Mouse (Mus musculus): ENCODE results near the gene Gdi2.

Gene Gdi2

DNA sequence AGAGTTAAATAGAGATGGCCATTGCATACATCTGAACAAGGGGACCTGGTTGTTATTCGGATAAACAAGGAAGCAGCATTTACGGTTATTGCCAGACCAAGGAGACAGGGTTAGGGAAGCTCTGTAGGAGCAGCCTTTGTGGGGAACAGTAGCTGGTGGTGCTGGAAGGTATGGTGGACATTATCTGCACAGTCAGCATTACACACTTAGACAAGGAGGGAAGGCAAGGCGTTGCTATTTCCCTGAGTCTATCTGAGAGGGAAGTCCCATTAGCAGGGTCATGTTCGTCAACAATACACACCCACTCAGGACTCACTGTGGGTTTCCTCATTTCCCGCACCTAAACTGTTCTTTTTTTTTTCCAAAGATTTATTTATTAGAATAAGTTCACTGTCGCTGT lies 10.0 kb downstream of the Gdi2 start:
- DNase-seq (ENCODE audit: low spot score): no peak

DNA sequence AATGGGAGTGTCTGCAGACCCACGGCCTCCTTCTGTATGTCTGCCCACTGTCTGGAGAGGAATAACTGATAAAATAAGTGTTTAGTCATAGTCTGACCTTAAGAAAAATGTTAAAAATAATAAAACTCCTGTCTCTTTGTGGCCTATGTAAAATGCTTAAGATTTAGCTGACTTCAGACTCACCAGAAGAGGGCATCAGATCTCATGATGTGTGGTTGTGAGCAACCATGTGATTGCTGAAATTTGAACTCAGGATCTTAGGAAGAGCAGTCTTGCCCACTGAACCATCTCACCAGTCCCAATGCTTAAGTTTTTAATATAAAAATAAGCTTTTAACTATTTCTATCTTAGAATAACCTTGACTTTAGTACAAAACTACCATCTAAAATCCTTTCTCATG lies 25.3 kb downstream of the Gdi2 start:
- no peak for DNase-seq (ENCODE audit: low spot score)

DNA sequence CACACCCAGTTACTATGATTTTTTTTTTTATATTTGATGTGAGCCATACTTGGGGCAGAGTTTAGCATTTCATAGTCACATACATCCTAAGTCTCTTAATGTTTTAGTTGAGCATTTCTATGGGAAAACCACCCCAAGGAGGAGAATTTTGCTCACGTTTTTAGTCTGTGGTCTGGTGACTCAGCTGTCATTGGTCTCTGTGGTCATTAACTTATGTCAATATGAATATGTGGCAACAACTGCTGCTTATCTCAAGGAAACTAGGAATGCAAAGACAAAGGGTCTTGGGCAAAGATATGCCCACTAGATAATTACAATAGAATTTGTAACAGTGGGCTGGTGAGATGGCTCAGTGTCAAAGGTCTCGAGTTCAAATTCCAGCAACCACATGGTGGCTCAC lies 26.1 kb downstream of the Gdi2 start:
- DNase-seq (ENCODE audit: low spot score): no peak

DNA sequence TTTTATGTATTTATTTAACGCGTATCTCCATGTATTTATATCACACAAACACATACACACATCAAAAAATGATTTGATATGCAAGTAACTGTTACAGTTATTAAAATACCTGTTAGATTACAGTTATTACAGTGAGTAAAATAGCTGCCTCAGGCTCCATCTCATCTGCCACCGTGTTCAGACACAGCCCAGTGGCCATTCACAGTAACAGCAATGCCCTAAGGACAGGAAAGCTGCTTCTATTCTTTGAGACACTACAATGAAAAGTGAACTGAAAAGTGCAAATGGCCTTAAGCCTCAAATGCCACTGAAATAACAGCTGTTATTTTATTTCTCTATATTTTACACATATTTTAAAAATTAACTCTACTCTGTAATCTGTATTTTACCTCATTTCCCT lies 52.9 kb downstream of the Gdi2 start:
- no peak for DNase-seq (ENCODE audit: low spot score)

DNA sequence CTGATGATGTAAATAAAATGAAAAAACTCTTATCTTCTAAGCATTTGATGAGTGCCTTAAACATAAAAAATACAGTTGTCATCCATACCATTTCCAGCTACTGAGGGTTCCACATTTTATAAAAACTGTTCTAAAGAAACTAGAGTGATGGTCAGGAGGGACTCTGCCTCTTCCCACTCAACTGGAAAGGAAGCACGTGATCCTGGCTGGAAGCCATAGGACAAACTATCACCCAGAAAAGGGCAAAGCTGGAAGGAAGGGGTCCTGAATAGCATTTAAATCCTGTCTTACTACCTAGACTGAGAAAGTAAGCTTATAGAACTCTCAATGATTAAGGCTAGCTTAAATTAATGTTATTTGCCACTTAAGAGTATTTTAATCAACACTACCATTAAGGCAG lies 56.4 kb downstream of the Gdi2 start:
- DNase-seq (ENCODE audit: low spot score): no peak

DNA sequence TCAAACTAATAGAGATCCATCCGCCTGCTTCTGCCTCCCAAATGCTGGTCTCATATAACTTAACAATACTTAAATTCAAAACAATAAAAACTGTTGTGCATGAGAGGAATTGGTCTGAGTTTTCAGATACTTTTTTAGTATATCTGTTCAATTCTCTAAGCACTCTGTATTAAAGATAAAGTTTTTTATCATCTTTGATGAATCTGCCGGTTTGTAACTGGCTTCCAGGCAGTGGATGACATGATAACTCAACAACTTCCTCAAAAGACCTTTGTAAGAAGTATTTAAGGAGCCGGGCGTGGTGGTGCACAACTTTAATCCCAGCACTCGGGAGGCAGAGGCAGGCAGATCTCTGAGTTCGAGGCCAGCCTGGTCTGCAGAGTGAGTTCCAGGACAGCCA lies 58.4 kb downstream of the Gdi2 start:
- DNase-seq (ENCODE audit: low spot score): no peak

DNA sequence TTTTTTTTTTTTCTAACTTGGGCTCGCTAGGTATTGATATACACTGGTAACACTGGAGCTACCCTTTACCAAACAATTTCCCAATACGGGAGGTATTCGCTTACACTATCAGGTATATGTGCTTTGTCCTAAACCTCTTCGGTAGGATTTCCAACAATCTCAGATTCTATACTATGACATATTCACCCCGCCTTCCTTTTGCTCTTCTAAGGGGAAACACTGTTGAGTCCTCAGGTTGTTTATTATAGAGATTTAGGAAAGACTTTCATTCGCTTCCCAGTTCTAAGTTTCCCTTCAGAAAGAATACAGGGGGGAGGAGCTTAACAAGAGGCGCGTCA lies 71.9 kb downstream of the Gdi2 start:
- no peak for DNase-seq (ENCODE audit: low spot score)

DNA sequence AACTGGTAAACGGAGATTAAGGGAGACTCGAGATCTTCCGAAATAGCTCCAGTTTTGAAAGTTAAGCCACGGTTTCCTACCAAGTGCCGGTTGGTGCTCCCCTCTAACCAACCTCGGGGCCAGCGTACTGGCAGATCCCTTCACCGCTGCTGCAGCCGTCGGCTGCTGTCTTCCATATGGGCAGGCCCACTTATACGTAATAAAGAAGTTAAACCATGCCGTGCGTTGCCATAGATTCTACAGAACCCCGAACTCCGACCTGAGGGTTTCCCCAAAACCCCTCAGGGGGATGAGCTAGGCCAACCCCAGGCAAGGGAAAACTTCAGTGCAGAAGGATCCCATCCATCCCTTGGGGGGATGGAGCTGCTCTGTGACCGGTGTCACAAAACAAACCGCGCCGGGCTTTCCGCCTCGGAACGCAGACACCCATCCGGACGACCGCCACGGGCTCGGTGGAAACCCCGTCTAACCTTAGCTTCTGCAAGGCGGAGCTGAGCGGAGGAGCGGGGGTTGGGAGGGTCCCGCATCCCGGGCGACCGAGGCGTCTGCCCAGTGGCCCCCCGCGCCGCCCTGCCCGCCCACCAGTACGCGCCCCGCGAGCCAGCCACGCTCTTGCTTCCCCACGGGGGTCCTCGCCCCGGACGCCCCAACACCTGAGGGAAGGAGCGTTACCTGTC lies 72.4 kb downstream of the Gdi2 start:
- DNase-seq (ENCODE audit: low spot score): peak; percentile 26

DNA sequence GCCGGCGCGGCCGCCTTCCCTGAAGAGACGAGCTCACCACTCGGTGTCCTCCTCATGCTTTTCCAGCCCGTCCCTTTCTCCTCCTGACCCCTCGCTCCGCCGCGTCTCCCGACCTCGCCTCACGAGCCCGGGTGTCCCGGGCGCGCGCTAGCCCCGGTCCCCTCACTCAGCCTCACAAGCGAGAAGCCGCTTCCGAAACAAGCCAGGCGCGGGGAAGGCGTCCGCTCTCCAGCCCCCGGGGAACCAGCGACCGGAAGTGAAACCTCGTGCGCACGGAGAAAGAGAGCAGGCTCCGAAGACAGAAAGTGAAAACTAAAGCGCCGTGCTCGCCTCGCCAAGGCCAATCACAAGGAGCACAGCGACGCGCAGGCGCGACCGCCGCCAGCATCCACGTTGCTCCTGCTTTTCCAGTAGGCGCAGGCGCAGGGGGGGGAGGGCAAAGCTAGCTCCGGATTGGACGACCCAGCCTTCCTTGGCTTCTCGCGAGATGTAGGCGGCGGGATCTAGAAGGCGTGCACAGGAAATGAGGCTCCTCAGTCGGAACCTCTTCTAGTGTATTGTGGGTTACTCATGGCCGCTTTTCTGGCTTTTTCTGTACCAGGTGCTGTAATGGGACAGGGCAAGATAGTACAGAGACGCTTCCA lies 73.1 kb downstream of the Gdi2 start, which contains the start of gene Fam208b:
Gene Fam208b (minus strand): TSS at position 314 of the 644 bp plus-strand sequence.
- DNase-seq (ENCODE audit: low spot score): peak; percentile 92
